Comparison of ENCODE assay signal across 12 mouse cellular contexts in genomic region chr17:79891944-79892343, GRCm38 (mm10). TPM values are rescaled to one million over a fixed set of nuclear protein-coding genes. Genes with fewer than 3 reads are reported as not detected.
A peak's percentile ranks its signal among the peaks of the same experiment; 100 is the strongest.
DNase-seq lines count a peak whose midpoint lies in the region; ATAC-seq lines count a peak whose summit lies in the region.
"Had no signal": no experiment of that assay in that cellular context is flagged by ENCODE, and none has a peak within 500 bp of the region (broad histone marks: within the 10 kb centered on the region; RNA-seq: fewer than 3 reads in every experiment).

No protein-coding gene starts in this region.

- no peak overlapping the region for H3K4me2 ChIP-seq in intestine, embryonic 14.5 days (ENCODE audit: low read length)
- H3K4me2 ChIP-seq: embryonic facial prominence, embryonic 15.5 days had no signal

- H3K27ac ChIP-seq in intestine, embryonic 14.5 days (ENCODE audit: low read depth): no peak overlapping the region
- H3K27ac ChIP-seq: embryonic facial prominence, embryonic 15.5 days had no signal

- H3K27me3 ChIP-seq in intestine, embryonic 14.5 days (replicated peaks; ENCODE audit: control insufficient read depth, insufficient read depth, low read length): peaks cover 5% of the 10 kb centered on the region; the same call in 1 of the 2 replicates
- H3K27me3 ChIP-seq: embryonic facial prominence, embryonic 15.5 days had no signal

- peak; percentile 24 to 51 for DNase-seq in lung, adult 18-20 months
- DNase-seq in lung, postnatal 4 days: no peak
- peak; percentile 52 for DNase-seq in adrenal gland, postnatal 10 days
- DNase-seq in intestine, embryonic 14.5 days (ENCODE audit: low spot score): no peak
- no peak for DNase-seq in testis, postnatal 14 days (ENCODE audit: low spot score)
- DNase-seq: cerebellum, adult 11-12 months; kidney, adult 11 months; right cerebral cortex, adult 18-20 months had no signal

- H3K9ac ChIP-seq in intestine, embryonic 14.5 days (ENCODE audit: low read length): no peak overlapping the region
- H3K9ac ChIP-seq: embryonic facial prominence, embryonic 15.5 days had no signal

- 32% methylated on average over 7 of the region's 7 CpGs for WGBS in intestine, embryonic 14.5 days

- H3K4me1 ChIP-seq in intestine, embryonic 14.5 days (replicated peaks; ENCODE audit: control insufficient read depth, insufficient read depth, low read length): peaks cover 28% of the 10 kb centered on the region

- 0 out of 2 replicates have a peak, but pooled peaks have one; percentile 13 for ATAC-seq in intestine, embryonic 14.5 days (replicated peaks; ENCODE audit: low FRiP score, low TSS enrichment, low read depth)
- ATAC-seq in megakaryocyte-erythroid progenitor cell, adult 5-6 weeks (replicated peaks; ENCODE audit: low FRiP score, low TSS enrichment, poor library complexity, severe bottlenecking): peak; percentile 17; the same call in 1 of the 2 replicates
- ATAC-seq in megakaryocyte progenitor cell, adult 5-6 weeks (replicated peaks; ENCODE audit: poor library complexity): no peak
- no peak for ATAC-seq in activated CD4-positive, CD25-positive, alpha-beta regulatory T cell, adult 4 months

- H3K9me3 ChIP-seq in intestine, embryonic 14.5 days (ENCODE audit: control insufficient read depth, low read length): no peaks in the 10 kb centered on the region
- H3K9me3 ChIP-seq: embryonic facial prominence, embryonic 15.5 days had no signal

- H3K4me3 ChIP-seq in intestine, embryonic 14.5 days (ENCODE audit: low read depth, low read length): no peak overlapping the region
- H3K4me3 ChIP-seq: embryonic facial prominence, embryonic 15.5 days had no signal

- no peaks in the 10 kb centered on the region for H3K36me3 ChIP-seq in intestine, embryonic 14.5 days (ENCODE audit: control insufficient read depth, insufficient read depth, low read length)
- H3K36me3 ChIP-seq: embryonic facial prominence, embryonic 15.5 days had no signal

RNA-seq across cellular contexts. Expression of gene Atl2, which starts 4.0 kb away (rescaled TPM):
- 10 to 100 TPM; 49.5 to 83.7 TPM for total RNA-seq in adrenal gland, postnatal 10 days (2021)
- 40.1 and 40.3 TPM in 2 replicates for polyA plus RNA-seq in intestine, embryonic 14.5 days (2014; fragmentation: Nextera tagmentation; extraction: Ambion mirVana)
- 35.4 and 52.2 TPM in 2 replicates for total RNA-seq in megakaryocyte-erythroid progenitor cell, adult 5-6 weeks (2014; fragmentation: Nextera tagmentation)
- 41.9 and 50.5 TPM in 2 replicates for total RNA-seq in megakaryocyte-erythroid progenitor cell, adult 5-6 weeks (2017)
- total RNA-seq in megakaryocyte progenitor cell, adult 5-6 weeks (2015): 41.6 and 43.4 TPM in 2 replicates
- 31.7 and 41.7 TPM in 2 replicates for total RNA-seq in megakaryocyte progenitor cell, adult 5-6 weeks (2017)
- 10 to 100 TPM; 11.5 to 12.4 TPM for polyA plus RNA-seq in activated CD4-positive, CD25-positive, alpha-beta regulatory T cell, adult 4 months (2017; shearing (Covaris generic))

Comparison
In these comparisons a context has a peak if more than half of its experiments do, and no peak if none do; other contexts are left out.
1. DNase-seq: peak in lung, adult 18-20 months (2 of 2) and adrenal gland, postnatal 10 days (single experiment); none in lung, postnatal 4 days (0 of 2), intestine, embryonic 14.5 days (single experiment) and testis, postnatal 14 days (single experiment).
2. ATAC-seq: peak in intestine, embryonic 14.5 days (single experiment) and megakaryocyte-erythroid progenitor cell, adult 5-6 weeks (single experiment); none in megakaryocyte progenitor cell, adult 5-6 weeks (single experiment) and activated CD4-positive, CD25-positive, alpha-beta regulatory T cell, adult 4 months (single experiment).